Mouse (Mus musculus) liver, postnatal 0 days (tissue): ENCODE measurements around the gene Plcb2. TPM values are rescaled to one million over a fixed set of nuclear protein-coding genes. Genes with fewer than 3 reads are reported as not detected.

Experiments
- ATAC-seq: fragments of 200-750 bp; cut with Nextera tagmentation; 2 replicates; pipeline ENCODE4 v1.8.0; 2017; ENCODE audit warnings: mild to moderate bottlenecking, moderate library complexity
- DNase-seq: peaks from one replicate; pipeline ENCODE4 v3.0.0-alpha.2; 2016
- H3K27ac ChIP-seq: fragments of 300-500 bp; sonication (generic); 2 replicates; pipeline ENCODE4 v1.5.1; 2014; ENCODE audit warnings: antibody characterized with exemption, moderate library complexity, mild to moderate bottlenecking, low read depth
- H3K27me3 ChIP-seq: fragments of 300-500 bp; sonication (generic); 2 replicates; pipeline ENCODE4 v1.6.1; 2014; ENCODE audit warnings: low read length, control low read depth, mixed read lengths; ENCODE audit not compliant: insufficient read depth
- H3K36me3 ChIP-seq: fragments of 300-500 bp; sonication (generic); replicated peaks from 2 replicates; pipeline ENCODE4 v1.6.1; 2014; ENCODE audit warnings: mild to moderate bottlenecking, control low read depth, low read length, moderate library complexity, mixed read lengths; ENCODE audit not compliant: insufficient read depth
- H3K4me1 ChIP-seq: fragments of 300-500 bp; sonication (generic); 2 replicates; pipeline ENCODE4 v1.6.1; 2014; ENCODE audit warnings: antibody characterized with exemption, mild to moderate bottlenecking, control low read depth; ENCODE audit not compliant: insufficient read depth
- H3K4me2 ChIP-seq: fragments of 300-500 bp; sonication (generic); 2 replicates; pipeline ENCODE4 v1.6.1; 2014; ENCODE audit warnings: low read depth, mild to moderate bottlenecking, low read length, moderate library complexity, mixed read lengths
- H3K4me3 ChIP-seq: fragments of 300-500 bp; sonication (generic); 2 replicates; pipeline ENCODE4 v1.5.1; 2014; ENCODE audit warnings: low read depth, low read length
- H3K9ac ChIP-seq: fragments of 300-500 bp; sonication (generic); replicated peaks from 2 replicates; pipeline ENCODE4 v1.6.1; 2014; ENCODE audit warnings: mild to moderate bottlenecking, moderate library complexity
- H3K9me3 ChIP-seq: fragments of 300-500 bp; sonication (generic); 2 replicates; pipeline ENCODE4 v1.6.1; 2016; ENCODE audit warnings: mild to moderate bottlenecking, control low read depth, low read length, mixed read lengths
- CTCF ChIP-seq: sonication (generic); IDR thresholded peaks from 2 replicates; pipeline ENCODE4 v1.5.1; 2016; ENCODE audit warnings: antibody characterized with exemption, low read depth
- EP300 ChIP-seq: IDR thresholded peaks from 2 replicates; pipeline ENCODE4 v1.6.1; 2016; ENCODE audit warnings: antibody characterized with exemption, low read depth, mild to moderate bottlenecking
- WGBS: fragments of 180-500 bp; shearing (Covaris S2); extraction: QIAGEN DNeasy Blood & Tissue Kit; methylation state at CpG from one replicate; pipeline ENCODE4 v1.1.7; 2014; ENCODE audit not compliant: insufficient replicate concordance; 5-methylcytosine and 5-hydroxymethylcytosine counted together
- polyA plus RNA-seq: library from polyadenylated mRNA; unstranded; fragments of >200 nt; fragmentation: Nextera tagmentation; extraction: Ambion mirVana; gene quantifications from 2 replicates; pipeline ENCODE4 v1.2.1, GENCODE M21; 2015

Plcb2 gene
- polyA plus RNA-seq, 1 experiment from 2014 or later, result 1.9 TPM

- ATAC-seq (no peak), DNase-seq (no peak)
- Histone ChIP-seq H3K9me3 (no peaks in the 10 kb centered on the region), H3K27me3 (peaks cover 4% of the 10 kb centered on the region; the same call in 1 of the 2 replicates), H3K4me2 (peak overlapping the region; percentile 62), H3K4me1 (peaks cover 34% of the 10 kb centered on the region), H3K36me3 (no peaks in the 10 kb centered on the region), H3K4me3 (peak overlapping the region; percentile 47), H3K9ac (peak overlapping the region; percentile 42), H3K27ac (peak overlapping the region; percentile 44)
- TF ChIP-seq EP300 (no peak), CTCF (no peak)
- WGBS, result 8% methylated on average over 9 of the region's 9 CpGs
Observed at GRCm38 (mm10) chr2:118727911-118728310, 327 bp downstream of the Plcb2 start.

DNA sequence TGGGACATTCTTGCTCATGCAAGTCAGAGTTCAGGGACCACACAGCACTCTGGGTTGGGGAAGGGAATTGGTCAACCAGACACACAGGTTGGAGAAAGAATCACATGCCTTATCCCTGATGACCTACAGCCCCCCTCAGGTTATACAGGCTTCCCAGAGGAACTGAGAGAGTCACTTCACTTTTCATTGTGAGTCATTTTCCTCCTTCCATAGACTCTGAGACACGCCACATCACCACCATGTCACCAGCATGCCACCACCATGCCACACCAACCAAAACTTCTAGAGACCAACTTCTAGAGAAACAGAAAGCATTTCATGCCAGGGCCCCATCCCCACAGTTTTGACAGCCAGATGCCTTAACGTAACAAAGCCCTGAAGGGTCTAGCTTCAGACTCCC, 1.4 kb downstream of the Plcb2 start:
- WGBS, result 56% methylated on average over 2 of the region's 2 CpGs
- ATAC-seq (no peak), DNase-seq (no peak)
- Histone ChIP-seq H3K36me3 (no peaks in the 10 kb centered on the region), H3K9me3 (no peaks in the 10 kb centered on the region), H3K4me2 (peak overlapping the region; percentile 62), H3K4me1 (peaks cover 34% of the 10 kb centered on the region), H3K27ac (peak overlapping the region; percentile 44; the same call in 1 of the 2 replicates), H3K27me3 (no peaks in the 10 kb centered on the region), H3K4me3 (peak overlapping the region; percentile 47), H3K9ac (no peak overlapping the region)
- TF ChIP-seq EP300 (no peak), CTCF (no peak)

DNA sequence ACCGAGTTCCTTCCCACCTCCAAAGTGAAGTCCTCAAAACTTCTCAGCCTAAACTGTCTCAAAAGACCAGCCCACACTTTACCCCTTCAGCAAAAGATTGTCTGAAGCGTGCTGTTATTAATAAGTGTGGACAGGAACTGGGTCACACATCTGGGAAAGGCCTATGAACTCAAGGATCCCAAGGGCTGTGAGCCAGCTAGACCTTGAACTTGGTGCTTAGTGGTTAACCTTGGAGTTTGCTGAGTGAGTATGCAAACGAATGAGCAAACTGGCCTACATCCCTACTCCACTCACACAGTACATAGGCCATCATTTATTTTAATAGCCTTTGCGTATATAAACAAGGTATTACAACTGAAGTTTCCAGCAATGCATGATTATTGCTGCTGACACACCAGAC, 2.7 kb downstream of the Plcb2 start:
- H3K4me1 ChIP-seq, result peaks cover 31% of the 10 kb centered on the region
- no peak for ATAC-seq
- H3K9ac ChIP-seq, result no peak overlapping the region
- H3K4me3 ChIP-seq, result no peak overlapping the region
- no peak for TF ChIP-seq CTCF
- no peak for TF ChIP-seq EP300
- no peak for DNase-seq
- 0 out of 2 replicates have a peak, but pooled peaks cover 3% of the 10 kb centered on the region for H3K27me3 ChIP-seq
- H3K9me3 ChIP-seq, result no peaks in the 10 kb centered on the region
- WGBS, result 70% methylated on average over 4 of the region's 4 CpGs
- no peaks in the 10 kb centered on the region for H3K36me3 ChIP-seq
- H3K4me2 ChIP-seq, result no peak overlapping the region
- H3K27ac ChIP-seq, result no peak overlapping the region

- Histone ChIP-seq H3K9me3 (no peaks in the 10 kb centered on the region), H3K9ac (no peak overlapping the region), H3K4me3 (no peak overlapping the region), H3K4me2 (no peak overlapping the region), H3K4me1 (peaks cover 20% of the 10 kb centered on the region), H3K36me3 (no peaks in the 10 kb centered on the region), H3K27ac (no peak overlapping the region), H3K27me3 (0 out of 2 replicates have a peak, but pooled peaks cover 3% of the 10 kb centered on the region)
- 44% methylated on average over 15 of the region's 15 CpGs for WGBS
- ATAC-seq, result peak; percentile 68
- TF ChIP-seq CTCF (no peak), EP300 (no peak)
- no peak for DNase-seq
Observed at GRCm38 (mm10) chr2:118723693-118724486, 4.3 kb downstream of the Plcb2 start.

- Histone ChIP-seq H3K27me3 (peaks cover 15% of the 10 kb centered on the region), H3K9me3 (no peaks in the 10 kb centered on the region), H3K27ac (no peak overlapping the region), H3K4me2 (no peak overlapping the region), H3K4me3 (no peak overlapping the region), H3K9ac (no peak overlapping the region), H3K36me3 (no peaks in the 10 kb centered on the region), H3K4me1 (no peaks in the 10 kb centered on the region)
- 73% methylated on average over 5 of the region's 5 CpGs for WGBS
- ATAC-seq (no peak), DNase-seq (no peak)
- no peak for TF ChIP-seq CTCF
- TF ChIP-seq EP300, result no peak
Observed at GRCm38 (mm10) chr2:118716677-118717076, 11.6 kb downstream of the Plcb2 start.

- H3K36me3 ChIP-seq, result no peaks in the 10 kb centered on the region
- no peak overlapping the region for H3K4me3 ChIP-seq
- DNase-seq (no peak), ATAC-seq (no peak)
- TF ChIP-seq EP300 (no peak), CTCF (no peak)
- no peaks in the 10 kb centered on the region for H3K9me3 ChIP-seq
- H3K27ac ChIP-seq, result no peak overlapping the region
- WGBS, result 55% methylated on average over 4 of the region's 4 CpGs
- peaks cover 17% of the 10 kb centered on the region for H3K4me1 ChIP-seq
- no peak overlapping the region for H3K4me2 ChIP-seq
- H3K9ac ChIP-seq, result no peak overlapping the region
- H3K27me3 ChIP-seq, result peaks cover 25% of the 10 kb centered on the region
Observed at GRCm38 (mm10) chr2:118714230-118714629, 14.0 kb downstream of the Plcb2 start.
